Mouse (Mus musculus): ENCODE measurements around the gene Timm9.
"Not testable (repeated sequence)": the region's sequence is repeated elsewhere in the genome, so short reads cannot be mapped to it uniquely, and the experiment has no call there.

GRCm38 (mm10) chr12:71104275-71104674 lies 32.2 kb downstream of the Timm9 start:
- not testable (repeated sequence) for TF ChIP-seq CTCF (IDR thresholded peaks at IDR 0.05; ENCODE audit: control insufficient read depth, insufficient read depth, insufficient read length); MYOD1 (IDR thresholded peaks at IDR 0.05; ENCODE audit: control insufficient read depth, insufficient read length, low read depth); MYOG (IDR thresholded peaks at IDR 0.05; ENCODE audit: control insufficient read depth, extremely low read depth, insufficient read length); MAX (IDR thresholded peaks at IDR 0.05); USF1 (IDR thresholded peaks at IDR 0.05; ENCODE audit: low read depth); CEBPB (IDR thresholded peaks at IDR 0.05; ENCODE audit: low read depth)
